Mouse (Mus musculus) bone marrow, adult 2 months (tissue): Measurements from ENCODE around the gene Smim5. TPM values are rescaled to one million over a fixed set of nuclear protein-coding genes. Genes with fewer than 3 reads are reported as not detected.

Source experiments
- H3K27ac ChIP-seq: fragments of 200-500 bp; 2 replicates; pipeline ENCODE4 v1.5.1; 2012; ENCODE audit warnings: low read depth, mild to moderate bottlenecking, control low read depth, inconsistent platforms, low read length; ENCODE audit not compliant: control insufficient read depth, poor library complexity, insufficient read depth
- H3K4me1 ChIP-seq: fragments of 200-500 bp; 2 replicates; pipeline ENCODE4 v1.6.1; 2011; ENCODE audit warnings: low read length; ENCODE audit not compliant: control insufficient read depth, insufficient read depth
- H3K4me3 ChIP-seq: fragments of 200-500 bp; replicated peaks from 2 replicates; pipeline ENCODE3; 2011; ENCODE audit warnings: mild to moderate bottlenecking, low read depth, low read length, control low read depth; ENCODE audit not compliant: control insufficient read depth
- CTCF ChIP-seq: fragments of 200-500 bp; IDR thresholded peaks from 2 replicates; pipeline ENCODE4 v1.5.1; 2011; ENCODE audit warnings: low read length, control low read depth; ENCODE audit not compliant: control insufficient read depth, insufficient read depth
- POLR2A ChIP-seq: fragments of 200-500 bp; IDR thresholded peaks from 2 replicates; pipeline ENCODE4 v1.6.1; 2011; ENCODE audit warnings: low read depth, mild to moderate bottlenecking, control low read depth, low read length, borderline replicate concordance; ENCODE audit not compliant: control insufficient read depth
- WGBS: fragments of 180-500 bp; shearing (Covaris S2); methylation state at CpG from one replicate; pipeline ENCODE4 v1.1.7; 2018; 5-methylcytosine and 5-hydroxymethylcytosine counted together
- polyA plus RNA-seq: library from polyadenylated mRNA; stranded (reverse); fragments of >200 nt; gene quantifications from 2 replicates; pipeline ENCODE4 v1.2.4, GENCODE M21; 2011; ENCODE audit warnings: low replicate concordance; ENCODE audit not compliant: missing spikeins, insufficient read depth, insufficient read length

The Smim5 gene
- polyA plus RNA-seq, 1 experiment: 74.9 TPM

- Histone ChIP-seq H3K4me3 (no peak overlapping the region), H3K4me1 (no peaks in the 10 kb centered on the region), H3K27ac (no peak overlapping the region)
- TF ChIP-seq POLR2A (no peak), CTCF (no peak)
- WGBS: 93% methylated on average over 9 of the region's 9 CpGs
These were observed 46.6 kb downstream of the Smim5 start for GRCm38 (mm10) chr11:115946221-115946828.

- Histone ChIP-seq H3K4me1 (no peaks in the 10 kb centered on the region), H3K27ac (no peak overlapping the region), H3K4me3 (no peak overlapping the region)
- WGBS: 88% methylated on average over 9 of the region's 9 CpGs
- no peak for TF ChIP-seq CTCF
- no peak for TF ChIP-seq POLR2A
These were observed 48.5 kb downstream of the Smim5 start for GRCm38 (mm10) chr11:115948316-115948715.

GRCm38 (mm10) chr11:115950719-115951118, 51.0 kb downstream of the Smim5 start:
- Histone ChIP-seq H3K27ac (no peak overlapping the region), H3K4me1 (no peaks in the 10 kb centered on the region), H3K4me3 (no peak overlapping the region)
- 94% methylated on average over 2 of the region's 2 CpGs for WGBS
- no peak for TF ChIP-seq CTCF
- no peak for TF ChIP-seq POLR2A

DNA sequence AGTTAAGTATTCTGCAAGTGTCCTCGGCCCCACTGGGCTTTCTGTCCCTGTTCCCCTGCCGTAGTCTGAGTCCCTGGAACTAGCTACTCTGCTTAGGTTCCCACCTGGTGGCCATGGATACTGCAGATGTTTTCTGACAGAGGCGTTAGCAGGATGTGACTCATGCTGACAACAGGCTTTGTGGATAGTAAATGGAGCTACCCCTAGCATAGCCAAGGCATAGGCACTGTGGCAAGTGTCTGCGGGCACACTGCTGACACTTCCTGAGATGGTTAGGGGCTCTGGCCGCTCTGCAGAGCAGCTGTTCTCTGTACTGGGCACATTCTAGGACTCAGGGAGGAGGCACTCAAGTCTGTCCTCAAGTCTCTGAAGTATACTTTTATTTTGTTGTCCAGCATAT, 54.9 kb downstream of the Smim5 start:
- Histone ChIP-seq H3K4me3 (no peak overlapping the region), H3K4me1 (no peaks in the 10 kb centered on the region), H3K27ac (no peak overlapping the region)
- 68% methylated on average over 5 of the region's 5 CpGs for WGBS
- TF ChIP-seq CTCF (no peak), POLR2A (no peak)

GRCm38 (mm10) chr11:115955195-115955858, 55.6 kb downstream of the Smim5 start:
- H3K27ac ChIP-seq: no peak overlapping the region
- H3K4me3 ChIP-seq: no peak overlapping the region
- H3K4me1 ChIP-seq: no peaks in the 10 kb centered on the region
- 59% methylated on average over 10 of the region's 10 CpGs for WGBS
- TF ChIP-seq POLR2A (no peak), CTCF (no peak)

Other genes with a start within 250 kb of the Smim5 start
- 35.9 and 53.6 TPM in 2 replicates for gene Grb2, start 191.4 kb upstream of the Smim5 start, polyA plus RNA-seq
- gene Tmem94, start 134.5 kb upstream of the Smim5 start, polyA plus RNA-seq: 12.0 and 25.5 TPM in 2 replicates
- gene Caskin2, start 86.3 kb upstream of the Smim5 start, polyA plus RNA-seq: 4.2 and 6.7 TPM in 2 replicates
- gene Tsen54, start 85.2 kb upstream of the Smim5 start, polyA plus RNA-seq: 10.3 and 11.6 TPM in 2 replicates
- 2.2 and 13.7 TPM in 2 replicates for gene Llgl2, start 75.9 kb upstream of the Smim5 start, polyA plus RNA-seq
- 0.57 TPM in 1 of 2 replicates, not detected in the other for gene Myo15b, start 41.6 kb upstream of the Smim5 start, polyA plus RNA-seq
- 4.4 and 13.1 TPM in 2 replicates for gene Smim6, start 12.1 kb downstream of the Smim5 start, polyA plus RNA-seq
- 12.8 and 21.7 TPM in 2 replicates for gene Sap30bp, start 33.3 kb downstream of the Smim5 start, polyA plus RNA-seq
- gene Recql5, start 33.5 kb downstream of the Smim5 start, polyA plus RNA-seq: 17.4 and 40.9 TPM in 2 replicates
- 0.47 and 1.7 TPM in 2 replicates for gene Itgb4, start 74.7 kb downstream of the Smim5 start, polyA plus RNA-seq
- 16.7 and 27.0 TPM in 2 replicates for gene Galk1, start 112.8 kb downstream of the Smim5 start, polyA plus RNA-seq
- 386 and 402 TPM in 2 replicates for gene H3f3b, start 128.0 kb downstream of the Smim5 start, polyA plus RNA-seq
- gene Unk, start 130.4 kb downstream of the Smim5 start, polyA plus RNA-seq: 11.8 and 43.0 TPM in 2 replicates
- 31.2 and 63.0 TPM in 2 replicates for gene Unc13d, start 178.0 kb downstream of the Smim5 start, polyA plus RNA-seq
- 55.0 and 68.0 TPM in 2 replicates for gene Wbp2, start 187.0 kb downstream of the Smim5 start, polyA plus RNA-seq
- gene Trim47, start 227.2 kb downstream of the Smim5 start, polyA plus RNA-seq: 3.1 and 8.9 TPM in 2 replicates
- 5.2 and 8.2 TPM in 2 replicates for gene Trim65, start 231.2 kb downstream of the Smim5 start, polyA plus RNA-seq
- 28.0 and 38.3 TPM in 2 replicates for gene Mrpl38, start 238.9 kb downstream of the Smim5 start, polyA plus RNA-seq